Mouse (Mus musculus): ENCODE results near the gene Lrrc31.

The Lrrc31 gene

DNA sequence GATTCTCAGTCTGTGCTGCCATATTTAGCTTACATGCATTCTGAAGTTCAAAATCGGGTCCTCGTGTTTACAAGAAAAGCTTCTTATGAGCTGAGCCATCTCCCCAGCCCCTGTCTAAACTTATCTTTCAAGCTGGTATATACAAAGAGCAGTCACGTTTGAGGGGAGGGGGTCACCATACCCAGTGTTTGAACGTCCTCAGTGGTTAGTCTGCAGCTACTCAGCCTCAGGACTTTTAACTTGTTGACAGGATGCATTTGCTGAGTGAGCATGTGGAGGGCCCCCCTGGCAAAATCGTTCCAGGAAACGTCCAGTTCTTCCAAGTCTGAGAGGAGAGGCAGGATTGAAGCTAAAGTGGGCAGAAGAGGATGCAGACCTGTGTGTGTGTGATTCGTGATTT, 8.7 kb downstream of the Lrrc31 start:
- DNase-seq (ENCODE audit: low read depth, low spot score), result no peak

DNA sequence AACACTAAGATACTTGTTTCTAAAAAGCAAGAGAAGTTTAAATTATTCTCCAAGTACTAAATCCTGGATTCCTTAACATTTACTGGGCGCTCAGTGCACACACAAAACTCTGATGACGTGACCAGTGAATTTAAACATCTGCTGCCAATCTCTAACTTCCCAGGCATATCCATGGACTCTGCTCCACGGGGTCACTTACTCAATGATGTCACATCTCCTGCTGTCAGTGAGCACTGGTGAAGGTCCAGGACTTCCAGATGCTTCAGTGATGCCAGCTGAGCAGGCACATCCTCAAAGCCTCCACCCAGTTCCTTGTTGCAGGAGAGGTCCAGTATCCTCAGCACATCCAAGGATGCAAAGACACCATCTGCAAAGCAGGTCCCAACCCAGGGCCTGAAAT, 12.4 kb downstream of the Lrrc31 start:
- no peak for DNase-seq (ENCODE audit: low read depth, low spot score)

DNA sequence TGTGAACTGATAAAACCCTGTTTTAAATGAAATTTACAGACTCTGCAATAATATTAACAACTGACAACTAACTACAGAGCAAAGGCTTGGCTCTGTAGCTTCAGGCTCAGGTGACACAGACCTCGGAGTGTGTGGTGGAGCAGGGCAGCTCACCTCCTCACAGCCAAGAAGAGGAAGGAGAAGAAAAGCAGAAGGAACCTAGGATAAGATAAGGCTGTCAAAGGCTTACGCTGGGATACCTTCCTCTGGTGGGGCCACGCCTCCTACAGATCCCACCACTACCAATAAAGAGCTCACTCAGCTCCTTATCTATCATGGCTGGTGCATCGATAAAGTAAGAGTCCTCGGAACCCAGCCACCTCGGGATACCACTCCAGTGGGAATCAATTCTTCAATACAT, 16.5 kb downstream of the Lrrc31 start:
- DNase-seq (ENCODE audit: low read depth, low spot score), result no peak

DNA sequence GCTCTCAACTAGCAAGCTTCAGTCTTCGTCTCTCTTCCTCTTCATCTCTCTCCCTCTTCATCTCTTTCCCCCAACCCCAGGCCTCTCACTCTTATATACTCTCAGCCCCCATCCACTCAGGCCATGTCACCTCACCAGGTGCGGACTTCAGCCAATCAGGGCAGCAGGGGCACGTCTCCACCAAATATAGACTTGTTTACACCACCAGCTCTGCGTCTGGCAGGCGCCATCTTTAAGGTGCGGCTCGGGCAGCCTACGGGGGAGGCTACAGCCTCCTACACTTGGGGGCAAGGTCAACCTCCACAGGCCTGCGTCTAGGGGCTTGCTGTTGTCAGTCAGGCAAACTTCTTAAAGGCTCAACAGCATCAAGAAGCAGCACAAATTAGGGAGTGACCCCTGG, 41.2 kb downstream of the Lrrc31 start:
- DNase-seq (ENCODE audit: low read depth, low spot score), result no peak

DNA sequence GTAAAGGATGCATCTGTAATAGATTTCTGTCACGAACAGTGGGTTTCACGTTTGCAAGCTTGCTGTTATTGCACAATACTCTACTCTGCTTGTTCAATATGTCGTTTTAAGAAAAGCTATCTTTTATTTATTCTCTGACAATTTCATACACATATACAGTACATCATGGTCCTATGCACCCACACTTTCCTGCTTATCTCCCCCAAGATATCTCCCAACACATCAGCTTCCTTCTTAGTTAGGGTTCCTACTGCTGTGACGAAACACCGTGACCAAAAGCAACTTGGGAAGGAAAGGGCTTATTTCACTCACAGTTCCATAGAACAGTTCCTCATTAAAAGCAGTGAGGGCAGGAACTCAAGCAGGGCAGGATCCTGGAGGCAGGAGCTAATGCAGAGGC, 43.7 kb downstream of the Lrrc31 start:
- DNase-seq (ENCODE audit: low read depth, low spot score), result no peak

DNA sequence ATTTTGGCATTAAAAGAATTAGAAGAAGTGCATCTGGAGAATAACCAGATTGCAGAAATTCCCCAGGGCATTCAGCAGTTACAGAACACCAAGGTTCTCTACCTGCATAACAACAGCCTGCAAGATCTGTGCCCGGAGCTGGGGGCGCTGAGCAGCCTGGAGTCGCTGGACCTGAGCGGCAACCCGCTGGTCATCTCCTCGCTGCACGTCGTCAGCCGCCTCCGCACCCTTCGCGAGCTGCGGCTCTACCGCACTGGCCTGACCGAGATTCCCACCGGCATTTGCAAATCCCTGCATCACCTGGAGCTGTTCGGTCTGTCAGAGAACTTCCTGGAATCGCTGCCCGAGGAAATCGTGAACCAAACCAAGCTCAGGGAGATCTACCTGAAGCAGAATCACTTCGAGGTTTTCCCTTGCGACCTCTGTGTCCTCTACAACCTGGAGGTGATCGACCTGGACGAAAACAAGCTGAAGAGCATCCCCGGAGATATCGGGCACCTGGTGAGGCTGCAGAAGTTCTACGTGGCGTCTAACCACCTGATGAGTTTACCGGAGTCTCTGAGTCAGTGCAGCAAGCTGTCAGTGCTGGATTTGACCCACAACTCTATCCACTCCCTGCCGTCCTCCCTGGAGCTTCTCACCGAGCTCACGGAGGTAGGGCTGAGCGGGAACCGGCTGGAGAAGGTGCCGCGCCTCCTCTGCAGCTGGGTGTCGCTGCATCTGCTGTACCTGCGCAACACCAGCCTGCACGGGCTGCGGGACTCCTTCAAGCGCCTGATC, 49.4 kb downstream of the Lrrc31 start:
- no peak for DNase-seq (ENCODE audit: low read depth, low spot score)

DNA sequence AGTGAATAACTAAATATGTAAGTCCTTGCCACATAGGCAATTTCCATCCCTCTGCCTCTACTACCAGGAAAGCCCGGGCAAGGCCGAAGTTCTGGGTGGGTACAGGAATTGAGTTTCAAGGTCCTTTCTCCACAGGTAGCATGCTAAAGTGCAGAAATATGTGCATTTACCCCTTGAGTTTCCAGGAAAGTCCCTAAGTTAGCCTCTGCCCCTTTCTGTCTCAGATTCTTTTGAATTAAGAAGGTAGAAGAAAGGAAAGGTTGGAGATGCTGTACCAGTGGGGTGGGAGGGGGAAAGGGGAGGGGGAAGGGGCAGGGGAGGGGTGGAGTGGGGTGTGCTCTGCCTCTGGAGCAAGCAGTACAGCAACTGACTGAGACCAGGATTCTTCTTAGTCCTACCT, 51.2 kb downstream of the Lrrc31 start:
- no peak for DNase-seq (ENCODE audit: low read depth, low spot score)

DNA sequence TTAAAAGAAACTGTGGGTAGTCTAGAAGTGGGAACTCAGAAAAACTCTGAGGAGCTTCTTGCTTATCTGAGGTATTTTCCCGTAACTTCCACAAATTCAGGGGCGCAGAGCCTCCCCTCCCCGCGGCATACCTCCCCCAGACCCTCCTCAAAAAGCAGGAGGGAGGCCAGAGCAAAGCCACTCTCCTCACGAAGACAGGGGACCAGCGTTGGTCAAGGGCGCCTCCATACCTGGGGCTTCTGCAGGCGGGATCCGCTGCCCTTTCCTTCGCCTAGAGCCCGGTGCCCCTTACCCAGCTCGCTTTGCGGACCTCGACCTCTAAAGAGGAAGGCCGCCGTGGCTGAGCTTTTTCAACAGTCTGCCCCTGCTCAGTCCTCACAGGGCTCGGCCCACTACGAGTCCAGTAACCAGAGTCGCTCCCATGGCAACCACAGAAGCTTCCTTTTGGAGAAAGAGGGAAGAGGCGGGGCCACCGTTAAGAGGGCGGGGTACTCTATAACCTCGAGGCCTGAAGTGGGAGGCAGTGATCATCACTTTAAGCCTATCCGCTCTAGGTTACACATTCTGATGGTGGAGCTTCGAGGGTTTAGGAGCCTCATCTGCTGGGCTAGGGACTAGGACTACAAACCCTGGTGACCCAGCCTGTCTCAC, 52.1 kb downstream of the Lrrc31 start, which contains the start of gene Lrrc34:
Gene Lrrc34, minus strand, starts transcription at position 430 of the 651 bp plus-strand sequence.
- DNase-seq (ENCODE audit: low read depth, low spot score), result no peak

DNA sequence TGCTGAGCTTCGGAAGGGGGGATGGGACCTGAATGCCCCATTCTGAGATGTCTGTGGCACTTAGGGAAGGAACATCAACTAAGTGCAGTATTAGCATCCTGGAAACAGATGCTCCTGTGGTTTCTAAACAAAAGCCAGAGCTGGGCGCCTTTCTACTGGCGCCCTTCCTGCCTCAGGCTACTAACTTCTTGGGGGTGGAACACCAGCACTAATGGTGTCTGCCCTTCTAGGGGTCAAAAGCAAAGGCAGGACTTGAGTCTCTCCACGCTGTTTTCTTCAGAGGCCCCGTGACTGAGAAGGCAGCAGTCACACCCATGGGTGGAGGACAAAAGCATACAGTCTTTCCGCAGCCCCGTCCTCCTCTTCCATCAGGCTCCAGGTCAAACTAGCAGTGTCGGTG, 52.9 kb downstream of the Lrrc31 start:
- no peak for DNase-seq (ENCODE audit: low read depth, low spot score)

DNA sequence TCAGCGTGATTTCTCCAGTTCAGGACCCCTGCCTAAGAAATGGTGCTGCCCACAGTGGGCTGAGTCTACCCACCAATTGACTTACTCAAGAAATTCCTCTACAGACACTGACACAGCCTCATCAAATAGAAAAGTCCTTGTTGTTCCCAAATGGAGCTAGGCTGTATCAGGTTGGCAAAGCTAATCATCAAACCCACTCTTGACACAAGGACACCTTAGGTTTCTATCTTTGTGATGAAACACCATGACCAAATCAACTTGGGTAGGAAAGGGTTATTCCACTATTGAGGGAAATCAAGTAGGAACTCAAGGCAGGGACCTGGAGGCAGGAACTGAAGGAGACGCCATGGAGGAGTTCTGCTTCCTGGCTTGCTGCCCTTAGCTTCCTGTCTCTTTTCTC, 55.4 kb downstream of the Lrrc31 start, which contains the start of gene Lrriq4:
Gene Lrriq4, plus strand, starts transcription at position 301 of the 400 bp plus-strand sequence.
- DNase-seq (ENCODE audit: low read depth, low spot score), result no peak

DNA sequence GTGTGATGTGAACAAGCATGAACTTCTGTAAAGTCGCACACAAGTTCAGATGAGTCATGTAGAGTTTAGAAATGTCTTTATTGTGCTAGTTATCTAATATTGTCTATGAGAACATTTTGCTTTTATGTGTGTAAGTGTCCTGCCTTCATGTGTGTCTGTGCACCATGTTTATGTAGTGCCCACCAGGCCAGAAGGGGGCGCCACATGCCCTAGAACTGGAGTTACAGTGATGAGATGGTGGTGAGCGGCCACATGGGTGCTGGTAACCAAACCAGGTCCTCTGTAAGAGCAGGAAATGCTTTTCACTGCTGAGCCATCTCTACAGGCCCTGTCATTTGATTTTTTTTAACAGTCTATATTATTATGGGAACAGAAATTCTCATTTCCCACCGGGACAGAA, 64.0 kb downstream of the Lrrc31 start:
- DNase-seq (ENCODE audit: low read depth, low spot score), result no peak

DNA sequence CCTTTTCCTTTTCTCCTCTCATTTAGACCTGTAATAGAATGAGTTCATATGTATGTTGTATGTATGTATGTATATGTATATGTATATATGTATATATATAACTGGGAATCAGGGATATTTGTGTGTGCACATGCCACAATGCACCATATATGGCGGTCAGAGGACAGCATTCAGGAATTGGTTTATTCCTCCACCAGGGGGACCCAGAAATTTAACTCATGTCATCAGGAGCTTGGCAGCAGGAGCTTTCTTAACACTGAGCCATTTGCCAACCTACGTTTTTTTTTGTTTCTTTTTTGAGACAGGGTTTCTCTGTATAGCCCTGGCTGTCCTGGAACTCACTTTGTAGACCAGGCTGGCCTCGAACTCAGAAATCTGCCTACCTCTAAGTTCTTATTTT, 66.0 kb downstream of the Lrrc31 start:
- no peak for DNase-seq (ENCODE audit: low read depth, low spot score)

Measured in retina, adult 2 months (tissue).